Mouse (Mus musculus): Measurements from ENCODE around the gene Cep131. TPM values are rescaled to one million over a fixed set of nuclear protein-coding genes. Genes with fewer than 3 reads are reported as not detected.

Cep131 gene
- polyA plus RNA-seq, 1 experiment from 2014 or later, result 14.5 TPM

DNA sequence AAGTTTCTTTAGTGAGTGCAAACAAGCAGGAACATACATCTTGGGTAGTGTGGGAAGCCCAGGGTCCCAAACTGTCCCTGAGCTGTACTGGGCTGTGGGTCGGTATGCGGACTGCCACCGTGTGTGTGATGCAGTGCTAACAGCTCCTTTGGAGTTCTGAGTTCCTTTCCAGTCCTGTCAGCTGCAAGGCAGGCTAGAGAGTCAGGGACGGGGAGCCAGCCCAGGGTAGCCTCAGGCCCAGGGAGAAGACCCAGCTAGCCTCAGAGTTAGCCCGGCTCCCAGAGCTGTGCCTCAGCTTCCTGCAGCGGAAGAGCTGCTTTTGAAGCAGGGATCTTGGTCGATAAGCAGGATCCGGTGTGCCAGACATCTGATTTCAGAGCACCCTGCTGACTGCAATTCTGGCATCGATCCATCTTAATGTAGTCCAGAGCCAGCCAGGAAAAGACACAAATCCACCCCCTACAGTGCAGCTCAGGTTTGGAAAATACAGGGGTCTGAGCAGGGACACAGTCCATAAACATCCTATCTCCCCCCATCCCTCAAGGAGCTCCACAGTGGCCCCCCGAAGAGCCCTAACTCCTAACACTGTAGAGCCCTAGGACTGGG lies 33.4 kb upstream of the Cep131 start:
- Histone ChIP-seq H3K27me3 (ENCODE audit: control insufficient read depth, insufficient read depth, low read length) (no peaks in the 10 kb centered on the region), H3K4me1 (ENCODE audit: control insufficient read depth, insufficient read depth, low read length) (peaks cover 8% of the 10 kb centered on the region), H3K36me3 (ENCODE audit: control insufficient read depth, insufficient read depth) (peaks cover 9% of the 10 kb centered on the region), H3K9me3 (replicated peaks; ENCODE audit: control insufficient read depth, low read length) (no peaks in the 10 kb centered on the region), H3K9ac (ENCODE audit: low read length) (no peak overlapping the region; the same call in 1 of the 2 replicates), H3K4me3 (ENCODE audit: low read length) (no peak overlapping the region), H3K27ac (ENCODE audit: low read length) (no peak overlapping the region), H3K4me2 (ENCODE audit: low read depth, low read length) (no peak overlapping the region)
- WGBS, result 50% methylated on average over 10 of the region's 10 CpGs
- peak; percentile 53; the same call in 1 of the 2 replicates for ATAC-seq (replicated peaks; ENCODE audit: extremely low read depth, insufficient read depth, low FRiP score)

- 92% methylated on average over 7 of the region's 7 CpGs for WGBS
- Histone ChIP-seq H3K9me3 (replicated peaks; ENCODE audit: control insufficient read depth, low read length) (no peaks in the 10 kb centered on the region), H3K27ac (ENCODE audit: low read length) (no peak overlapping the region), H3K4me2 (ENCODE audit: low read depth, low read length) (no peak overlapping the region), H3K27me3 (ENCODE audit: control insufficient read depth, insufficient read depth, low read length) (no peaks in the 10 kb centered on the region), H3K4me1 (ENCODE audit: control insufficient read depth, insufficient read depth, low read length) (peaks cover 8% of the 10 kb centered on the region), H3K36me3 (ENCODE audit: control insufficient read depth, insufficient read depth) (peaks cover 12% of the 10 kb centered on the region), H3K4me3 (ENCODE audit: low read length) (no peak overlapping the region), H3K9ac (ENCODE audit: low read length) (no peak overlapping the region)
- ATAC-seq (replicated peaks; ENCODE audit: extremely low read depth, insufficient read depth, low FRiP score), result no peak
Observed at GRCm38 (mm10) chr11:120119108-120119507, 32.5 kb upstream of the Cep131 start.

GRCm38 (mm10) chr11:120117626-120118025 lies 31.0 kb upstream of the Cep131 start:
- no peak overlapping the region for H3K4me3 ChIP-seq (ENCODE audit: low read length)
- no peak for ATAC-seq (replicated peaks; ENCODE audit: extremely low read depth, insufficient read depth, low FRiP score)
- H3K27me3 ChIP-seq (ENCODE audit: control insufficient read depth, insufficient read depth, low read length), result no peaks in the 10 kb centered on the region
- H3K4me1 ChIP-seq (ENCODE audit: control insufficient read depth, insufficient read depth, low read length), result peaks cover 19% of the 10 kb centered on the region
- 83% methylated on average over 2 of the region's 2 CpGs for WGBS
- H3K4me2 ChIP-seq (ENCODE audit: low read depth, low read length), result no peak overlapping the region
- H3K27ac ChIP-seq (ENCODE audit: low read length), result no peak overlapping the region
- no peaks in the 10 kb centered on the region for H3K9me3 ChIP-seq (replicated peaks; ENCODE audit: control insufficient read depth, low read length)
- H3K9ac ChIP-seq (ENCODE audit: low read length), result no peak overlapping the region
- peaks cover 10% of the 10 kb centered on the region for H3K36me3 ChIP-seq (ENCODE audit: control insufficient read depth, insufficient read depth)

GRCm38 (mm10) chr11:120114488-120115215 lies 28.0 kb upstream of the Cep131 start:
- Histone ChIP-seq H3K27me3 (ENCODE audit: control insufficient read depth, insufficient read depth, low read length) (no peaks in the 10 kb centered on the region), H3K9ac (ENCODE audit: low read length) (no peak overlapping the region), H3K4me2 (ENCODE audit: low read depth, low read length) (no peak overlapping the region), H3K9me3 (replicated peaks; ENCODE audit: control insufficient read depth, low read length) (no peaks in the 10 kb centered on the region), H3K27ac (ENCODE audit: low read length) (no peak overlapping the region), H3K4me1 (ENCODE audit: control insufficient read depth, insufficient read depth, low read length) (peaks cover 30% of the 10 kb centered on the region), H3K36me3 (ENCODE audit: control insufficient read depth, insufficient read depth) (peaks cover 18% of the 10 kb centered on the region), H3K4me3 (ENCODE audit: low read length) (no peak overlapping the region)
- 94% methylated on average over 21 of the region's 21 CpGs for WGBS
- no peak for ATAC-seq (replicated peaks; ENCODE audit: extremely low read depth, insufficient read depth, low FRiP score)

DNA sequence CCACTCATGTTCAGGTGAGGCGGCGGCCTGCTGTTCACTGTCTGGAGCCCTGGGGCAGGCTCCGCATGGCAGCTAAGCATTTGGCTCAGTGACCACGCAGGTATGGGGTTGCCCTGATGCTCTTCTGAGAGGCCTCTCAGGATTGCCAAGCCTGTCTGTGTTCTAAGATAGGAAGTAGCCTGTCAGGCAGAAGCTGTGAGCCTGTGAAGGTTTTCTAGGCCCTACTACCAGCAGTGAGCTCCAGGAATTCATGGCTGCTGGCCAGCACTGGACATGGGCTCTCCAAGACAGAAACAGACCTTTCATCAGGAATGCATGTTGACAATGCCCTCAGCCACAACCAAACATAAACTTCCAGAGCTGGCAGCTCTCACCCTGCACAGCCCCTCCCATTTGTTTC lies 25.5 kb upstream of the Cep131 start:
- WGBS, result 43% methylated on average over 4 of the region's 4 CpGs
- Histone ChIP-seq H3K4me1 (ENCODE audit: control insufficient read depth, insufficient read depth, low read length) (peaks cover 30% of the 10 kb centered on the region), H3K9ac (ENCODE audit: low read length) (no peak overlapping the region), H3K36me3 (ENCODE audit: control insufficient read depth, insufficient read depth) (peaks cover 30% of the 10 kb centered on the region), H3K27ac (ENCODE audit: low read length) (peak overlapping the region; percentile 74), H3K4me3 (ENCODE audit: low read length) (no peak overlapping the region), H3K9me3 (replicated peaks; ENCODE audit: control insufficient read depth, low read length) (no peaks in the 10 kb centered on the region), H3K27me3 (ENCODE audit: control insufficient read depth, insufficient read depth, low read length) (no peaks in the 10 kb centered on the region), H3K4me2 (ENCODE audit: low read depth, low read length) (no peak overlapping the region)
- peak; percentile 86 for ATAC-seq (replicated peaks; ENCODE audit: extremely low read depth, insufficient read depth, low FRiP score)

- no peak for ATAC-seq (replicated peaks; ENCODE audit: extremely low read depth, insufficient read depth, low FRiP score)
- Histone ChIP-seq H3K9ac (ENCODE audit: low read length) (no peak overlapping the region), H3K36me3 (ENCODE audit: control insufficient read depth, insufficient read depth) (peaks cover 29% of the 10 kb centered on the region), H3K4me3 (ENCODE audit: low read length) (no peak overlapping the region), H3K4me1 (ENCODE audit: control insufficient read depth, insufficient read depth, low read length) (peaks cover 30% of the 10 kb centered on the region), H3K27me3 (ENCODE audit: control insufficient read depth, insufficient read depth, low read length) (no peaks in the 10 kb centered on the region), H3K4me2 (ENCODE audit: low read depth, low read length) (no peak overlapping the region), H3K9me3 (replicated peaks; ENCODE audit: control insufficient read depth, low read length) (no peaks in the 10 kb centered on the region), H3K27ac (ENCODE audit: low read length) (no peak overlapping the region)
- WGBS, result 13% methylated on average over 2 of the region's 2 CpGs
Observed at GRCm38 (mm10) chr11:120111033-120111432, 24.4 kb upstream of the Cep131 start.

DNA sequence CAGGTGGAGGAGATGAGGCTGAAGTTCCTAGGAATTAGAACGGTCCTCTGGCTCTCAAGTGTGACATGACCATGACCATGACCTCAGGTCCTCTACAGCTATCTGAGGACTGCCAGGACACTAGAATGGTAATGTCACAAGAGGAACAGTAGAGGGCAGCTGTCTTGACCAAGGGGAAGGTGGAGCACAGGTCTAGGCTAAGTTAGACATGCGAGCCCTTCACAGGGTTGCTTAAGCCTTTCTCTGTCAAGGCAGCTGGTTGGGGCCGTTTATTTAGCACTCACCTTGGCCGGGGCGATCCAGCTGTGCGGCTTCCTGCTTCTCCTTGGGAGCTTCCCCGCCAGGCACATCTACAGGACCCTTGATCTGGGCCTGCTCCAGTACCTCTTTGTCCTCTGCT lies 23.9 kb upstream of the Cep131 start:
- Histone ChIP-seq H3K4me3 (ENCODE audit: low read length) (no peak overlapping the region), H3K36me3 (ENCODE audit: control insufficient read depth, insufficient read depth) (peaks cover 31% of the 10 kb centered on the region), H3K27ac (ENCODE audit: low read length) (no peak overlapping the region), H3K9me3 (replicated peaks; ENCODE audit: control insufficient read depth, low read length) (no peaks in the 10 kb centered on the region), H3K27me3 (ENCODE audit: control insufficient read depth, insufficient read depth, low read length) (no peaks in the 10 kb centered on the region), H3K9ac (ENCODE audit: low read length) (no peak overlapping the region), H3K4me2 (ENCODE audit: low read depth, low read length) (no peak overlapping the region), H3K4me1 (ENCODE audit: control insufficient read depth, insufficient read depth, low read length) (peaks cover 30% of the 10 kb centered on the region)
- WGBS, result 71% methylated on average over 7 of the region's 7 CpGs
- no peak for ATAC-seq (replicated peaks; ENCODE audit: extremely low read depth, insufficient read depth, low FRiP score)

- Histone ChIP-seq H3K27me3 (ENCODE audit: control insufficient read depth, insufficient read depth, low read length) (no peaks in the 10 kb centered on the region), H3K9ac (ENCODE audit: low read length) (no peak overlapping the region), H3K27ac (ENCODE audit: low read length) (no peak overlapping the region), H3K4me3 (ENCODE audit: low read length) (no peak overlapping the region), H3K4me2 (ENCODE audit: low read depth, low read length) (no peak overlapping the region), H3K4me1 (ENCODE audit: control insufficient read depth, insufficient read depth, low read length) (peaks cover 30% of the 10 kb centered on the region), H3K36me3 (ENCODE audit: control insufficient read depth, insufficient read depth) (peaks cover 34% of the 10 kb centered on the region), H3K9me3 (replicated peaks; ENCODE audit: control insufficient read depth, low read length) (no peaks in the 10 kb centered on the region)
- no peak for ATAC-seq (replicated peaks; ENCODE audit: extremely low read depth, insufficient read depth, low FRiP score)
- 81% methylated on average over 14 of the region's 14 CpGs for WGBS
Observed at GRCm38 (mm10) chr11:120109558-120110210, 23.1 kb upstream of the Cep131 start.

DNA sequence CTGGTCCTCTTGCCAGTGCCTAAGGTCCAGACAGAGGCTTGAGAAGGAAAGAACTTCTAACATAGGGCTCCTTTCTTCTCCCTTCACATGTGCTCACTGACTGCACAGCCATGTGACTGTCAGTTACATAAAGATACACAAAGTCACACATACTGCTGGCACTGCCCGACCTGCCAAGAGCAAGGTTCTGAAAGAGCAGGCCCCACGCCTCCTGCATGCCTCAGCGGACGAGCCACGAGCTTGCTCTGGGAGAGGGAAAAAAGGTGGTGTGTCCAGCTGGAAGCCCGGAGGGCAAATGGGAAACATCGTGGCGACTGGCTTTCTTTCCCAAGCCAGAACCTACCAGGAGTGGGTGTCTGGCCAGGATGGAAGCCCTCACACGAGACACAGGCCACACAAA lies 21.2 kb upstream of the Cep131 start:
- Histone ChIP-seq H3K27ac (ENCODE audit: low read length) (no peak overlapping the region), H3K27me3 (ENCODE audit: control insufficient read depth, insufficient read depth, low read length) (no peaks in the 10 kb centered on the region), H3K9ac (ENCODE audit: low read length) (no peak overlapping the region), H3K4me2 (ENCODE audit: low read depth, low read length) (no peak overlapping the region), H3K9me3 (replicated peaks; ENCODE audit: control insufficient read depth, low read length) (no peaks in the 10 kb centered on the region), H3K36me3 (ENCODE audit: control insufficient read depth, insufficient read depth) (peaks cover 39% of the 10 kb centered on the region), H3K4me1 (ENCODE audit: control insufficient read depth, insufficient read depth, low read length) (peaks cover 22% of the 10 kb centered on the region), H3K4me3 (ENCODE audit: low read length) (no peak overlapping the region)
- ATAC-seq (replicated peaks; ENCODE audit: extremely low read depth, insufficient read depth, low FRiP score), result no peak
- 81% methylated on average over 9 of the region's 9 CpGs for WGBS
